Mouse (Mus musculus) cerebellum, adult 2 months (tissue): ENCODE measurements around the gene Klhdc7b.

ENCODE experiments used
- CTCF ChIP-seq: fragments of 200-500 bp; IDR thresholded peaks from 2 replicates; pipeline ENCODE4 v1.5.1; 2011; ENCODE audit warnings: low read depth, mild to moderate bottlenecking, control low read depth, low read length, moderate library complexity, borderline replicate concordance; ENCODE audit not compliant: insufficient read depth
- POLR2A ChIP-seq: fragments of 200-500 bp; IDR thresholded peaks from 2 replicates; pipeline ENCODE4 v1.6.1; 2011; ENCODE audit warnings: low read length, control low read depth, borderline replicate concordance; ENCODE audit not compliant: insufficient read depth

GRCm38 (mm10) chr15:89372068-89372467 lies 12.6 kb upstream of the Klhdc7b start:
- TF ChIP-seq POLR2A (no peak), CTCF (no peak)
